Mouse (Mus musculus) 416B (cell line): ENCODE data around the gene Pcx.

ENCODE experiments used
- DNase-seq: peaks from one replicate; pipeline ENCODE4 v3.0.0; 2011; ENCODE audit warnings: low read depth

Gene Pcx

GRCm38 (mm10) chr19:4548305-4548883, 38.1 kb downstream of the Pcx start:
- no peak for DNase-seq

- no peak for DNase-seq
Measured at GRCm38 (mm10) chr19:4554248-4554647, 44.0 kb downstream of the Pcx start.

GRCm38 (mm10) chr19:4555086-4555485, 44.8 kb downstream of the Pcx start:
- no peak for DNase-seq

- DNase-seq, result no peak
Measured at GRCm38 (mm10) chr19:4556787-4557186, 46.5 kb downstream of the Pcx start.

- DNase-seq, result no peak
Measured at GRCm38 (mm10) chr19:4557796-4558569, 47.7 kb downstream of the Pcx start.

- DNase-seq, result no peak
Measured at GRCm38 (mm10) chr19:4558570-4558955, 48.3 kb downstream of the Pcx start.

- no peak for DNase-seq
Measured at GRCm38 (mm10) chr19:4559011-4559410, 48.7 kb downstream of the Pcx start.

- DNase-seq, result no peak
Measured at GRCm38 (mm10) chr19:4559588-4559987, 49.3 kb downstream of the Pcx start.

- DNase-seq, result no peak
Measured at GRCm38 (mm10) chr19:4560205-4560604, 49.9 kb downstream of the Pcx start.

- no peak for DNase-seq
Measured at GRCm38 (mm10) chr19:4565678-4566077, 55.4 kb downstream of the Pcx start.

GRCm38 (mm10) chr19:4566880-4567279, 56.6 kb downstream of the Pcx start:
- no peak for DNase-seq

GRCm38 (mm10) chr19:4567665-4568064, 57.4 kb downstream of the Pcx start:
- DNase-seq, result no peak

- no peak for DNase-seq
Measured at GRCm38 (mm10) chr19:4568832-4569231, 58.6 kb downstream of the Pcx start.

- DNase-seq, result no peak
Measured at GRCm38 (mm10) chr19:4569356-4570236, 59.3 kb downstream of the Pcx start.

- DNase-seq, result no peak
Measured at GRCm38 (mm10) chr19:4570237-4570613, 60.0 kb downstream of the Pcx start.

GRCm38 (mm10) chr19:4570815-4571214, 60.5 kb downstream of the Pcx start:
- no peak for DNase-seq

- DNase-seq, result no peak
Measured at GRCm38 (mm10) chr19:4571658-4572057, 61.4 kb downstream of the Pcx start.

GRCm38 (mm10) chr19:4572061-4572460, 61.8 kb downstream of the Pcx start:
- no peak for DNase-seq

- no peak for DNase-seq
Measured at GRCm38 (mm10) chr19:4572467-4572866, 62.2 kb downstream of the Pcx start.

GRCm38 (mm10) chr19:4573241-4573640, 63.0 kb downstream of the Pcx start:
- DNase-seq, result peak; percentile 31

GRCm38 (mm10) chr19:4578799-4579198, 68.5 kb downstream of the Pcx start:
- no peak for DNase-seq

GRCm38 (mm10) chr19:4579296-4579695, 69.0 kb downstream of the Pcx start:
- no peak for DNase-seq

- no peak for DNase-seq
Measured at GRCm38 (mm10) chr19:4583856-4584255, 73.6 kb downstream of the Pcx start.
